Mouse (Mus musculus) regulatory T cell (primary cell): ENCODE results near the gene Zfp974.
"Not testable (repeated sequence)": the region's sequence is repeated elsewhere in the genome, so short reads cannot be mapped to it uniquely, and the experiment has no call there.

Experiments used
- in situ Hi-C: fragments of 300-600 bp; cut with MboI, MseI; formaldehyde crosslinking; loops from one replicate; pipeline ENCODE4 v1.15.1; 2025; ENCODE audit warnings: high pct_unique_total_duplicates

Gene Zfp974

DNA sequence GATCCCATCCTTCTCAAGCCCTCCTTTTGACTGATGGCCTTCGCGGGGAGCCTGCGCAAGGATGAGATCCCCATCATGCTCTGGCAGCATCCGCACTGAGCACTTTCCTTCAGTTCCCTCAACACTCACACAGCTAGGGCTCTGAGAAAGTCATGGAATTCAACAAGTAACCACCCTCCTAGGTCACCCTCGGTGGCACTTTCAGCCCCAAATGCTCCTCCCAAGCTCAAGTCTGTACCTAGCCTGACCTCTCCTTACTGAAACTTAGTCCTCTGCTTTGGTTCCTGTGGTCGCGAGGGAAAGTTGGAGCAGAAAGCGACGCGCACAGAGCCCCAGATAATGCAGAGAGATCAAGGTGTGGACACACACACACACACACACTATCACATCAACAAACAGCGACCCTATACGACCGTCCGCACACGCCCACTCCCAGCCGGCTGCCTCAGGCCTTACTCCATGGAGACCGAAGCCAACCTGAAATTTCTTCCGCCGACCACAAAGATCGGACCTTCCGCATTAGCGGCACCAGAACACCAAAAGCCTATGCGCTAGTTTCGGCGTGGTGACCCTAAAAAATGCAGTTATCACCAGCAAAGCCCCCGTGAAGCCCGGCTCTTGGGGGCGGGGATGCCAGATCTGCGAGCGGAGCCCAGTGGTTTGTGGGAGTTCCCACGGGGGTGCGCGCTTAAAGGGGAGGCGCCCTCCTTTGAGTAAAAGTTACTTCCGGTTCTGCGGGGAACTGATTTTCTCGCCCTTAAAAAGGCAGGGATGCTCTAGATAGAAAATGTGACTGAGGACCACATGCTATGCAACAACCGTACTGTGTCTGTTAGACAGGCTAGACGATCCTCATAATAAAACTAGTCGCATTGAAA, at the start of gene Zfp974:
Gene Zfp974 (minus strand): TSS at position 643 of the 878 bp plus-strand sequence.
- in situ Hi-C loops: loop anchor here (5.0 kb wide), 1 partner anchor 92 kb away; the partner anchor contains the start of gene Zfp59

DNA sequence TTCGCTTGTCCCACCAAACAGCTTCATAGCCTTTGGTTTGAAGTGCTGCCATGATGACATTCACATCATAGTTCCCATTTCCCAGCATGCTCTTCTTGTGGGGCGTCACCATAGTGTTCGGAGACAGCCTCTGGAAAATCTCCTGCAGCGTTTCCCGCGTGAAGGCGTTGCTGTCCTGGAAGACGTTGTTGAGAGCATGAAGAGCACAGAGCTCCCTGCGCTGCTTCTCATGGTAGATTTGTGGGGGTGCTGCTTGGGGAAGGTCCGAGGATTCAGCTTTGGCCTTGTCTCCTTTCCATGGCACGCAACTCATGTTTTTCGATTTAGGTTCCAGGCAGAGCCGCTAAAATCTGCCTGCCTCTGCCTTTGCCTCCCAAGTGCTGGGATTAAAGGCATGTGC, 20.2 kb upstream of the Zfp974 start:
- in situ Hi-C loops: not testable (repeated sequence)

DNA sequence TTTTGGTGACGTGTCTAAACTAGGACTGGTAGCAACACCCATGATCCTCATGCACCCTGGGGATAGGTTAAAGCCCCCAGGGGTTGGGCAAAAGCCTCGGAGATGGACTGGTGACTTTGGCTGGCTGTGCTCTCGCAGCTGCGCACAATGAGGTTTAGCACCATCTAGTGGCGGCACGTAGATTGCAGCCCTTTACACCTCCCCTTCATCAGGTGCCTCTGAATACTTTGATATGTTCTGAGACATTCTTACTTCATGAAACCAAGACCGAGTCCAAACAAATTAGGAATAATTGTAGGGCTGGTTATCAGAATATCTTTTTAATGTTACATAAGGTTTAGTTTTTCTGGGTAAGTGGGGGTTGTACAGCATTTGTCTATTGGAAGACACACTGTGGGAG, 12.6 kb upstream of the Zfp974 start:
- in situ Hi-C loops: not testable (repeated sequence)

DNA sequence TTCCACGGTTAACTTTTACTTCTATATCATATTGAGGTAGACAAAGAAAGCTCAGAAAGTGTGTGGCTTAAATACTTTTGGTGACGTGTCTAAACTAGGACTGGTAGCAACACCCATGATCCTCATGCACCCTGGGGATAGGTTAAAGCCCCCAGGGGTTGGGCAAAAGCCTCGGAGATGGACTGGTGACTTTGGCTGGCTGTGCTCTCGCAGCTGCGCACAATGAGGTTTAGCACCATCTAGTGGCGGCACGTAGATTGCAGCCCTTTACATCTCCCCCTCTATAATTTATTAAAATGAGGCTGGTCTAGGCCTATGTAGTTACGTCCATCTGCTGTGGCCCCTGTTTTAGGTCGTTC, 4.5 kb upstream of the Zfp974 start:
- in situ Hi-C loops: not testable (repeated sequence)

DNA sequence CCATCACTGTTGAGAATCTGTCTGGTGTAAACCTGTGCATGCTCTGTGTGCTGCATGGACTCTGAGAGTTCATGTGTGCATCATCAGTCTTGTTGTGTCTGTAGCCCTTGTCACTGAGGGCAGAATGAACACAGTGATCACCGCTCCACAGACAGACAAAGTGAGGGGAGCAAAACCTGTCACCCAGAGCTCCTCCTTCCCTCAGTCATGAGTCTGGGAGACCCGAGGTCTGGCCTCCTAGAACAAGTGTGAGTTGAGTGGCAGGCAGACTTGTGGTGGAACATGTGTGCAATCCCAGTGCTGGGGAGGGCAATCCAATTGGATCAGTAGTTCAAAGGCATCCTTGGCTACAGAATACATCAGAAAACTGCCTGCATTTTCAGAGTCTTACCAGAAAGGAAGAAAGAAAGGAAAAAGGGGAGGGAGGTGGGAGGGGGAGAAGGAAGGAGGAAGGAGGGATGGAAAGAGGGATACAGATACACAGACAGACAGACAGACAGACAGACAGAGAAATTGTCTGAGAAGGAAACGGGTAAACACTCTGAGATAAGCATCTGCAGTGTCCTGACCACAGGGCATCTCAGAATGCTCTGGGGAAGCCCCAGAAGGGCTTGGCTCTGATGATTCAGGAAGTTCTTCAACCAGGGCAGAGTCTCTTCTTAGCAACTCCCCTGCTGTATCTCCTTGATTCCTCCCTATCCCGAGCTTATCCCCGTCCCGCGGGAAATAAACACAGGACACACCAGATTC, 4.0 kb upstream of the Zfp974 start:
- in situ Hi-C loops: no loop called here

DNA sequence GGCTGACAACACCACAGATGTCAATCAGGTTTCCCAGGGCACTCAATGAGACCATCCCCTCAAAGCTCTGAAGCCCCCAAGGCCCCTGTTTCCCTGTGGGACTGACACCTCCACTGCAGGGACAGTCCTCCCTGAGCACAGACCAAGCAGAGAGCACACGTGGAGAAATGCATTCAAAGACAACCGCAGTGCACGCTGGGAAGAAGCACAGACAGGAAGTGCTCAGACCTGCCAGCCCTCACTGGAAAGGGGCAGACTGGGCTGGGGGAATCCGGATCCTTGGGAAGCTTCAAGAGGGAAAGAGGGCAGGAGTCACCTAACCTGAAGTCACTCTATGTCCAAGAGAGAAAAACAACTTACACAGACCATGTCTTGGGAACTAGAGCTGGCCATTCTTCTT, 2.2 kb downstream of the Zfp974 start:
- in situ Hi-C loops: loop anchor here (5.0 kb wide), 1 partner anchor 90 kb away; the partner anchor contains the start of gene Zfp59

DNA sequence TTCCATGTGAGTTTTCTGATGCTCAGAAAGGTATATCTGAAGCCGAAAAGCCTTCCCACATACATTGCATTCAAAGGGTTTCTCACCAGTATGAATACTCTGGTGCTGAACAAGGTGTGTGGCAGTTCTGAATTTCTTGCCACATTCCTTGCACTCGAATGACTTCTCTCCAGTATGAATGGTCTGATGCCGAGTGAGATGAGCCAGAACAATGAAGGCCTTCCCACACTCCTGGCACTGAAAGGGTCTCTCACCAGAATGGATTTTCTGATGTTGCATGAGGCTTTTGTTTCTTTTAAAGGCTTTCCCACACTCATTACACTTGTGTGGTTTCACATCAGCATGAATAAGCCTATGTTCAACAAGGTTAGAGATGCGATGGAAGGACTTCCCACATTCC, 18.3 kb downstream of the Zfp974 start:
- in situ Hi-C loops: loop anchor here (5.0 kb wide), 1 partner anchor 51 kb away; no protein-coding TSS in a partner anchor

DNA sequence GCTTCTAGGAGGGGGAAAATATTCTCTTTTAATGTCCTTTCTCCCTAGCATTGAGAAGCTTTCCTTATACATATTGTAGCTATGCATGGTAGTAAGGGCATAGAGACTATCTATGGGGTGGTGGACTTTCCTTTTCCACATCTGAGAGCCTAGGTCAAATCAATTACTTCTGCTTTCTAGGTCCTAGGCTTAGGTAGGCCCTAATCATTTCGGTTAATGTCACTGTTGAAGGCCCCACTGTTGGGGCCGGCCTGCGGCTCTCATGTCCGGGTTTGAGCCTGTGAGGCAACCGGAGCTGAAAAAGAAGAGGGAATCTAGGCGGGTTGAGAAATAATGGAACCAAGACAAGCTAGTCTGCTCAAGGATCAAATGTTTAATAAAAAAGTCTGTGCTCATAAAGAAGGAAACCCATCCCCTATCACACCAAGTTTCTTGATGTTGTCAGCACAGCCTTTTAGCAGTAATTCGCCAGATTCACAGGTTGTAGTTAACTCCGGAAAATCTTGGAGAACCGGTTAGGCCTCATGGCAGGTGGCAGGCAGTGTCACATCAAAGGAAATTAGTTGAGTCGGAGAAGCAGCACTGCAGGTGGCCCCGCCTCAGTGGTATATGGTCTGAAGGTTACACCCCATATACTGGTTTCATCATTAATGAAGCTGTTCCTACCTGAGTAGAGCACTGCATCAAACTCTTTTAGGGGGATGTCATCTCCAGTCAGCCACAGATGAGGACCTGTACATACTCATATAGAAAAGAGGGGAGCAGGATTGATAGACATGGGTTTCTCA, 24.0 kb downstream of the Zfp974 start:
- in situ Hi-C loops: no loop called here

DNA sequence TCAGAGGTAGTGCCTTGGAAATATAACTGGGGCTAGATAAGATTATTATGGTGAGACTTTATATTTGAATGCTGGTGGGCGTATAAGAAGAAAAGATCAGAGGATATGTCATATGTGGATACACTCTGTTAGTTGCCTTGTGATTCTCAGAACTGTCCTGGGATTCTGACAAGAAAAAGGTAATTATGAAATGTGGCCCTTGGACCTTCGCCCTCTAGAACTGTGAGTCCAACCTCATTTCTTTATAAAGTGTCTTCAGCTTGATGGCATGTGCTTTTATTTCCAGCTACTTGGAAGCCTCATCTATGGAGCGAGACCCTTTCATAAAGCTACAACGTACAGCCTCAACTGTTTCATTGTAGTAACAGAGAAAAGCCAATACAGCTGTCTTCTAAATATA, 28.7 kb downstream of the Zfp974 start:
- in situ Hi-C loops: no loop called here

DNA sequence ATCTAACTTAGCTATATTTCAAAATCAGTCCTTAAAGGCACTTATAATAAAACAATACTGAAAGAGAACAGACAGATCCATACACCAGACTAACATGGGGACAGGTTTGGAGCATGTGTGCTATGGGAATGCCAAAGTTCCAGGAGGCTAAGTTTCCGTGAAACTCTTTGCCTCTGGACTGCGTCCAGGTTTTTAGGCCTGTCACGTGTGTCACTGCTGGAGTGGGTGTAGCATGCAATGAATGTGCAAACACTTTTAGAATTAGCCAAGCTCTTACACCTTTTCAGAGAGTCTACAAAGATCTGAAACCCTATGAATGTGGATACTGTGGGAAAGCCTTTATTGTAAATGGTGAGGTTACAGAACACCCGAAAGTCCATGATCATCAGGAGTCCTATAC, 47.5 kb downstream of the Zfp974 start:
- in situ Hi-C loops: no loop called here

DNA sequence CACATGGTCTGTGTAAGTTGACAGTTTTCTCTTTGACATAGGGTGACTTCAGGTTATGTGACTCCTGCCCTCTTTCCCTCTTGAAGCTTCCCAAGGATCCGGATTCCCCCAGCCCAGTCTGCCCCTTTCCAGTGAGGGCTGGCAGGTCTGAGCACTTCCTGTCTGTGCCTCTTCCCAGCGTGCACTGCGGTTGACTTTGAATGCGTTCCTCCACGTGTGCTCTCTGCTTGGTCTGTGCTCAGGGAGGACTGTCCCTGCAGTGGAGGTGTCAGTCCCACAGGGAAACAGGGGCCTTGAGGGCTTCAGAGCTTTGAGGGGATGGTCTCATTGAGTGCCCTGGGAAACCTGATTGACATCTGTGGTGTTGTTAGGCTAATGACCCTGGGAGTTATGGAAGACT, 66.7 kb downstream of the Zfp974 start:
- in situ Hi-C loops: loop anchor here (5.0 kb wide), 2 partner anchors 50 to 125 kb away; no protein-coding TSS in a partner anchor

DNA sequence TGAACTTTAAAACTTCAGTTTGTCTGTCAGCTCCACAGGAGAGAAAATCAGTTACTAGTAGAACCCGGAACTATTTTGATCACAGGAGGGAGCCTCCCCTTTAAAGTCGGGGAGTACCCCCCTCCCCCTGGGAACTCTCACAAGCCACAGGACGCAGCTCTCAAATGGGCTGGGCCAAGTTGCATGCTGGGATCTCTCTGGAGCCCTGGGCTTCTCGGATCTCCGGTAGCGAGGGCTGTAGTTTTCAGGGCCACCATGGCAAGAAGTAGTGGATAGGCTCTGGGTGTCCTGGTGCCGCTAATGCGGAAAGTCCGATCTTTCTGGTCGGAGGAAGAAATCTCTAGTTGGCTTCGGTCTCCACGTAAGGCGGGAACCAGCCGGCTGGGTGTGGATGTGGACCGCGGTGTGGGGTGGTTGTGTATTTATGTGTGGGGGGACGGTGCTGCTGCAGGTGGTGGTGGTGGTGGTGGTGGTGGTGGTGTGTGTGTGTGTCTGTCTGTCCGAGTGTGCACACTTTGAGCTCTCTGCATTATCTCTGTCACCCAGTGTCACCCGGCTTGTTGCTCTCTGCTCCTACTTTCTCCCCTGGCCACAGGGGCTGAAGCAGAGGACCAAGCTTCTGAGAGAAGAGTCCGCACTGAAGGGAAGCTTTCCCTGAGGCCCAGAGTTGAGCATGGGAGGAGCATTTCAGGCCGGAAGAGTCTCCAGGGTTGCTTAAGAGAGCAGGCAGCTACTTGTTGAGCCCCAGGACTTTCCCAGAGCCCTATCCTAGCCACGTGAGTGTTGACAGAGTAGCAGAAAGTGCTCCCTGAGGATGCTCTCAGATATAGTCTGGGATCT, 68.6 kb downstream of the Zfp974 start:
- in situ Hi-C loops: loop anchor here (5.0 kb wide), 2 partner anchors 48 to 123 kb away; no protein-coding TSS in a partner anchor

DNA sequence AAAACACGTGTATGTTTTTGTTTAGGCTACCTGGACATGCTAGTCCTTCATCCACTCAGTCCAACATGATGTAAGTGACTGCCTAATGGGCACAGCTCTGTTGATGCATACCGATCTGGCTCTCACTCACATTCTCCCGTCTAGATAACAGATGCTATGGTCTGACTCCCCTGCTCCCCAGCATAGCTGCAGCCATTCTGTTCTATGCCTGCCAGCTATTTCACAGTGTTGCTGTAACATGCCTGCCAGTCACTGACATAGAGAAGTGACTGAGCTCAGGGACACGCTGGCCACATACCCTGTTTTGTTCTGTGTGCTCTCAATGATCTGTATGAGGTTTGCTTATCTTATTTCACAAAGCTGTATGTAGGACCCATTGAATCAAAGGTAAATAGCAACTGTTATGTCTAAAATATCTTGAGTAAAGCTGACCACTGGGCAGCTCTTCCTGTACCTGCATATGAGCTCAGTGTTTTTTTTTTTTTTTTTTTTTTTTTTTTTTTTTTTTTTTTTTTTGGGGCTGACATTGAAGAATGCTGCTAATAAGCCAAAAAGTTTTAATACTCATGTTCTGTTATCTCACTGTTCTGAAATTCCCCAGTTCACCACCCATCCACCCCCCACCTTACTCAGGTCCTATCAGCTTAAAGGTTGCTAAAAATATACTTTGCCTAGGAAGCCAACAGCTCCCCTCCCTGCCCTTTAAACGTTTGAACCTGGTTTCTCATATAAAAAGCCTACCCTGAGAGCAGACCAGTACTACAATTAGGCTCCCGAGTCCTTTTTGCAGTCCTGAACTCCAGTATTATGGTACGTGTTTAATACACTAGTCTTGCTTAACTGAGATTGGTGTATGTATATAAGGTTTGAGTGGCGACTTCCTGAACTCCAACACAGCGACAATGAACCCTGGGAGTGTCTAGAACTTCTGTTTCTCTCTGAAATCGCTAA, 69.7 kb downstream of the Zfp974 start:
- in situ Hi-C loops: loop anchor here (5.0 kb wide), 2 partner anchors 47 to 122 kb away; no protein-coding TSS in a partner anchor
